Mouse (Mus musculus): ENCODE measurements around the gene Cxcr2.

DNA sequence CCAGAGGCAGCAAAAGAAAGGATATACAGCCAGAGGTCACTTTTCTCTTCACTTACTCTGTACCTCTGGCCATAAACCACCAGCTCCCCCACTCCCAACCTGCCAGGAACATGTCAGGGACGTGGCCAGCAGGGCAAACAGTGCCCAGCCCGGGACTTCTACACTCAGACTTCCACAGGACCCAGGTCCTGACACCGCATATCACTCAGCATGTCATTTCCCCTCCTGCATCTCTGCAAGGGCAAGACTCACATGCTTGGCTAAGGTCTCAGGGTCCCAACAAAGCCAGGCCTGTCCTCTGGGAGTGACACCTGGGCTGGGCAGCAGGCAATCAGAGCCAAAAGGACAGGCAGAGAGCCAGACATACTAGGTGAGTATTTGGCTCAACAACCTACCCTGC, 40.7 kb upstream of the Cxcr2 start:
- TF ChIP-seq CTCF (IDR thresholded peaks at IDR 0.05; ENCODE audit: low read depth): no peak
- no peak for TF ChIP-seq EP300 (IDR thresholded peaks at IDR 0.05; ENCODE audit: low read depth)
